Mouse (Mus musculus): ENCODE results near the gene 2210016F16Rik.
"Not testable (repeated sequence)": the region's sequence is repeated elsewhere in the genome, so short reads cannot be mapped to it uniquely, and the experiment has no call there.

The 2210016F16Rik gene

DNA sequence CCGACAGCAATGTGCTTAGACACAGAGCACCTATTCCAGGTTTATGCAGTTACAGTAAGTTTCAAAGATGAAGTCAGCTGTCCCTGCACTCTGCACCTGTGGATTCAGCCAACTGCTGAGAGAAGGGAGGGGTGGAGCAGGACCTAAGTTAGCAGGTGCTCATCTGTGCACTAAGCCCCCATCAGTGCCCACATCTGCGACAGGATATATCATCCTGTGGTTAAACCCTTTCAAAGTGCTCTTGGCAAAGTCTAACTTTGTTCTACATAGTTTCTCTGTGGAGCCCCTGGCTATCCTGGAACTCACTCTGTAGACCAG is 11.9 kb downstream of the 2210016F16Rik start:
- no peak for DNase-seq (ENCODE audit: low spot score)

DNA sequence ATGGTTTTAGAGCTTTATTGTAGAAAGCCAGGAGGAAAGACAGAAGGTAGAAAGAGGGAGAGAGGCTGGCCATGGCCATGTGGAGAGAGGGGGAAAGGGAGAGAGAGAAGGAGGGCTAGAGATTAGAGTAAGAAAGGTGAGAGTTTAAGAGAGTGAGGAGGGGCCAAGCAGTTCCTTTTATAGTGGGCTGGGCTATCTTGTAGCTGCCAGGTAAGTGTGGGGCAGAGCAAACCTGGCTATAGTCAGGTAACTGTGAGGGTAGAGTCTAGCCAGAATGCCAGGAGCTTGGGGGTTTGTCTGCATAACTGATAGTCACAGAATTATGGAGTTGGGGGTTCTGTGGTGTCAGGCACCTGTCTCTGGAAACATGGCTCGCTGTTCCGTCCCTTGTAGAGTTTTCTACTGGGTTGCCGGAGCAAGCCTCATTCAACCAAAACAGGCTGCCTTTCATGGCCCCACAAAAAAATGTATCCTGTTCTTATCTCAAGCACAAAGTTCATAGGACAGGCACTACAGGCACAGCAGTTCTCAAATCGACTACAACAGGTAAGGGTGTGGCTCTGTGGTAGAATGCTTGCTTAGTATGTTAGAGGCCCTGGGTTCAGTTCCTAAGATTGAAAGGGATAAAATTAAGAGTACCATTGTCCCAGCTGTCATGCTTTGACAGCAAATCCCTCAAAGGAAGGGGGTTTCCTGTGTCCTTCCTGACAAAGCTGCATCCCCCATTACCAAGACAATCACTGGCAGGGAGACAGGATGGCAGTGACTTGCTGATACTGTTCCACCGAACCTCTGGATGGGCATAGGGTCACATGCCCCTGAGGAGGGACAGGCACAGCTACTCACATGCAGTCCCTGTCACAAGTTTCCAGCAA is 12.5 kb downstream of the 2210016F16Rik start:
- DNase-seq (ENCODE audit: low spot score) = no peak

DNA sequence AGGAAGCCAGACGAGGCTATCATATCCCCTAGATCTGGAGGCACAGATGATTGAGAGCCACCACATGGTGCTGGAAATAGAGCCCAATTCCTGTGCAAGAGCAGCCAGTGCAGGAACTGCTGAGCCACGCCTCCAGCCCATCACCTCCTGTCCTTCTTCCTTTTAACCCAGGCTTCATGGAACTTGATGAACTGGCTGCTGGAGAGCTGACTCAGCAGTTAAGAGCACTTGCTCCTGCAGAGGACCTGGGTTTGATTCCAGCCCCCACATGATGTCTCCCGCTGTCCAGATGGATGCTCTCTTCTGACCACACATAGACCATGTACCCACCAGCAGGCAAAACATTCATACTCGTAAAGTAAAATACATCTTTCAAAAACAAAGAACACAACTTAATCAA is 16.2 kb downstream of the 2210016F16Rik start:
- no peak for DNase-seq (ENCODE audit: low spot score)

DNA sequence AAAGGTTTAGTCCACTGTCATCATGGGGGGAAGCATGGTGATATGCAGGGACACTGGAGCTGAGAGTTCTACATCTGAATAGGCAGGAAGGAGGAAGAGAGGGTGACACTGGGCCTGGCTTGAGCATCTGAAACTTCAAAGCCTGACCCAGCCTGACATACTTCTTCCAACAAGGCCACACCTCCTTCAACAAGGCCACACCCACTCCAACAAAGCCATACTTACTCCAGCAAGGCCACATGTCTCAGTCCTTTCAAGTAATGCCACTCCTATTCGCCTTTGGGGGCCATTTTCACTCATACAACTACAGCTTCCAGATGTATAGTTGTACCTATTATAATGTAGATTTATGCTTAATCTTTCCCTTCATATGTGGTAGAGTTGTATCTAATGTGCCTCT is 17.4 kb downstream of the 2210016F16Rik start:
- DNase-seq (ENCODE audit: low spot score) = no peak

DNA sequence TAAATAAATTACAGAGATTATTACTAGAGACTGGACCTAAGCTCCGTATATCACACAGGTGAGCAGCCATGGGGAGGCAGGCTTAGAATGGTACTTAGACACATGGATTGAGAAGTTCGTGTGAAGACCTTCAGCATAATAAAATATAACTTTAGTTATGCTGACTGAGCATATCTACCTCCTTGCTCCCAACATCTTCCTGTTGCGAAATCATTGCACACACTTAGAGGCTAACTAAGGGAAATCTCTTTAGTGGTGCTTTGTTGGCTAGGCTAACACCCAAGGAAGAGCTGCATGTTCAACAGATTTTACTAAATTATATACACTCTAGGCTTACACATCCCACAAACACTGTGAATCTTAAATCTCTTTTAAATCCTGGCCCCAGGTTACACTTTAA is 18.7 kb downstream of the 2210016F16Rik start:
- no peak for DNase-seq (ENCODE audit: low spot score)

DNA sequence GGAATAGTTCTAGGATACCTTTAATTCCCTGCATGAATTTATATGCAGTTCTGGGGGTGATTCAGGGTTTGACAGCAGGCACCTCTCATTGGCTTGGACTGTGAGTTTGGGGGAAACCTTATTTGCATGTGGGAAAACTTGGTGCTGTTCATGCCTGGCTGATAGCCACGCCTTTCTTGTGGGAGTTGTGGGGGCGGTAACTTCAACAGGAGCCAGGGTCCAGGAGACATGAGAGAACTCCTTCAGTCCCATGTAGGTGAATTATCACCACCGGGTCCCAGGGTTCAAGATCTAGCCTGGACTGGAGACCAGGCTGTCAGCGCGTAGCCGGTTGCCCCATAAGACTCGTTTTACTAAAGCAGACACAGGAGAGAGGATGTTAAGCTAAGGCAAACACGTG is 19.8 kb downstream of the 2210016F16Rik start:
- not testable (repeated sequence) for DNase-seq (ENCODE audit: low spot score)

DNA sequence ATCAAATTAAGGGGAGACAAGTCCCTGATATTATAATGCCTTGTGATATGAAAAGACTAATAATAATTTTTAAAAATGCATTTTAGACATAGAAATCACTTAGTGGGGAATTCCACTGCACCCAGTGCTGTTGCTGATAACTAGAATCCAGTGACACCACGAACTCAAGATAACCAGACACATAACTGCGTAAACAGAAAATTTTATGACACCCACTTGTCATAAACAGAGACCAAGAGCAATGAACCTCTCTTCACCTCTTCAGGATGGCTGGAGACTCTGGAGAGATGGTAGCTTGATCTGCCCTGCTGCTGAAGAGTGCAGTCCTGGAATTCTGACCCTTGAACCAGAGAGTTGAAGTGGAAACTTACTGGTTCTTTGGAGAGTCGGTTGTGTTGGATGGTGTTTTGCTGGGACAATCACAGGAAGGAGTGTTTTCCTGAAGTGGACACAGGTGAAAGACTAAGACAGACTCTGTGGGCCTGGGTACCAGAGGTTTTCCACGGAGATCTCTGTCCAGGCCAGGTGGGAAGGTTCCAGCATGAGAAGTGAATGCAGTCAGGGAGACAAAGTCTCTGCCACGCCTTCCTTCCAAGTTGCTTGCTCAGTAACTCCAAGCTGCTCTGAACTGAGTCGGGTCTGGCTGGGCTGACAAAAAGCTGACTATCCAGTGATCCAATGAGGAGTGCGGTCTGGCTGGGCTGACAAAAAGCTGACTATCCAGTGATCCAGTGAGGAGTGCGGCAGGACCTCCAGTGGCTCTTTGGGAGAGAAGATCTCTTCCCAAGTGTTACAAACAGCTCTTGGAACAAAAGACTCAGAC is 20.5 kb downstream of the 2210016F16Rik start:
- no peak for DNase-seq (ENCODE audit: low spot score)

DNA sequence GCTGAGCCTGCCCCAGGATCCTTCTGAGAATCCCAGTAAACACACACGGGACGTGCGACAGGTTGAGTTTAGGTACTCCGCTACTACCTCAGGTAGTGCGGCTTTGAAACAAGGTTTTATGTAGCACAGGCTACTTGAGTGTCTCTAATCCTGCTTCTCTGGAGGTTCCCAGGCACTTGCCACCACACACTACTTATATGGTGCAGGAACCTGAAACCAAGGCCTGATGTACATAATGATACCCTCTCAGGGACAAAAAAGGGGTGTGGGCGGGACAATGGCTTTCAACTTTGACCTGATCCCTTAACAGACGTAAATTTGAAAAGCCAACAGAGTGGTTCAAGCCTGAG is 25.7 kb downstream of the 2210016F16Rik start:
- DNase-seq (ENCODE audit: low spot score) = no peak

DNA sequence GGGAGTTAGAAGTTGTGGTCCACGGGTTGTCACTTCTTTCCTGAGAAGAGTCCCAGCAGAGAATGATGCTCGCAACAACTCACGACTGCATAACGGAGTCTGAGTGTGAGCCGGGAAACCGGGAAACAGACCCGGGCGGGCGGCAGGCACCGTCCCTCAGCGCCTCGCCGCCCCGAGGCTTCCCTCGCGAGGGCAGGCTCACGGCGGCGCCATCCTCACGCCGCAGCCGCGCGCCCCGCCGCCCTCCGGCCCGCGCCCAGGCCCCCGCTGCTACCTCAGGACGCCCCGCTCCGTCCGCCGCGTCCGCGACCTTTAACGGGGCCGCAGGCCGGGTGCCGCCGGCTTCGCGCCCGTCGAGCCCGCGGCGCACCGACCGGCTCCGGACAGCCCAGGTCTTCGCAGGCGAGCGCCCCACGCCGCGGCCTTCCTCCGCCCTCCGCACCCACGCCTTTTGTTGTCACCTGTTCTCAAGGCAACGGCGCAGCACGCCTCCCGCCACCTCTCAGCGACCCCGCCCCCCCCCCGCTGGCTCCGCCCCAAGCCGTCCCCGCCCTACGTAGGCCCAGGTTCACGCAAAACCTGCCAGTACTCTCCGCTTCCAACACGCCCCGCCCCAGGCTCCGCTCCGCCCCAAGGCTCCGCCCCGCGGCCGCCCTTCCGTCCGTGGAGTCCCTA is 26.3 kb downstream of the 2210016F16Rik start, which contains the start of gene Kif27:
TSS of gene Kif27 (minus strand) at position 494 of the 675 bp plus-strand sequence.
- DNase-seq (ENCODE audit: low spot score) = peak; percentile 84

DNA sequence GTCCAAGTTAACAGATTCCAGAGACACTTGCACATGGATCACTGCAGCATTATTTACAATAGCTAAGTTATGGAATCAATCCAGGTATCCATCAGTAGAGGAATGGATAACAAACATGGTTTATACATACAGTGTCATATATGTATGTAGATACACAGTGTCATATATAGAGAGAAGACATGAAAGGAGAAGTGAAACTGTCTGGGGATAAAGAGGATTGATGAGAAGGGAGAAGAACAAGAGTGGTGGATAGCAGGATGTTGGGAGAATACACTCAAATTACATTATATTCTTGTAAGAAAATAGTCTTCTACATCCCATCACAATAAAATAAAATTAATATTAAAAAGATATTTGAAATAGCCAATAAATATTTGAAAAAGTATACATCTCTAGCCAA is 32.0 kb downstream of the 2210016F16Rik start:
- no peak for DNase-seq (ENCODE audit: low spot score)

DNA sequence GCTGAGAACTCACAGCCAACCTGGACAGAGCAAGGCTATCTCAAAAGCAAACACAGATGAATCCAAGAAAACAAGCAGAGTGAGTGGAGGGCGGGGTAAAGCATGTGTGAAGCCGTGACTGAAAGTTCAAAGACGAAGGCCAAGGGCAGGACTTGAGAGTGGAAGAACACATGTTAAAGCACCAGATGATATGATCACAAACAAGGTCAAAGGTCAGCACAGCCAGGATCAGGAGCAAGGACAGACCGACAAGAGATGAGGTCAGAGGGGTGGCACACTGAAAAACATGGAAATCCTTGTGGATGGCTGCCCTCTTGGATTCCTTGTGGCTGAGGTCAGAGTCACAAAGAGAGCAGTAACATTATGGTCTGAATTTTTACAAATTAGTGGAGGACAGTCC is 34.4 kb downstream of the 2210016F16Rik start:
- no peak for DNase-seq (ENCODE audit: low spot score)

DNA sequence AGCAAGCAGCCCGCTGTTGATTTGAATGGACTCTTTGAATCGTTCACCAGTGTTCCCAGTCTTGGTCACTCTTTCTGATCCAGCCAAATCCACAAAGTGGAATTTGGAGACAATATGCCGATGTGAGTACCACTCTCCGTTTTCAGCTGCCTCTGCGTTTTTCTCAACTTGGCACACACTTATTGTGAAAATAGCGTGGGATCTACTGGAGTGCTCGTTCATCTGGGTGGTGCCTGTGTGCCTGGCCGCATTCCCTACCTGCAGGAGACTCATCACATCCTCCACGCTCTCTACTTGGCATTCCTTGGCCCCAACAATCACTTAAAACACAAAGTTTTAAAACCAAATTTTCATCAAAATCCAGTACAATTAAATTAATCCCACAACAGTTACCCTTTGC is 40.5 kb downstream of the 2210016F16Rik start:
- no peak for DNase-seq (ENCODE audit: low spot score)

DNA sequence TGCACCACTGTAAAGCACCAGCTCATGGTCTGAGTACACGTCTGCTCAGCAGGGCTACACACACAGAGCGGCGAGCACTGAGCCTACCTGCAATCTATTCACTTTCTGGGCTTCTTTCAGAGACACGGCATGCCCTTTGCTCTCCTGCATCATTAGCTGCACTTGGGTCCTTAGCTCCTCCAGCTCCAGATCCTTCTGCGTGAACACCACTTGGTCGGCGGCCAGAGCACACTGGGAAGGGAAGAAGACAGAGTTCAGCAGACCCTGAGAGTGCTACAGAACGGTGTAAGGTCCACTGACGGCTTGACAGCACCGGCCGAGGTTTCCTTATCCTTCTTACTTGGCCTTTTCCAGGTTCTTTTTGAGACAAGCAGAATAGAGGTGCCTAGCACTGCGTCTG is 47.6 kb downstream of the 2210016F16Rik start:
- no peak for DNase-seq (ENCODE audit: low spot score)

DNA sequence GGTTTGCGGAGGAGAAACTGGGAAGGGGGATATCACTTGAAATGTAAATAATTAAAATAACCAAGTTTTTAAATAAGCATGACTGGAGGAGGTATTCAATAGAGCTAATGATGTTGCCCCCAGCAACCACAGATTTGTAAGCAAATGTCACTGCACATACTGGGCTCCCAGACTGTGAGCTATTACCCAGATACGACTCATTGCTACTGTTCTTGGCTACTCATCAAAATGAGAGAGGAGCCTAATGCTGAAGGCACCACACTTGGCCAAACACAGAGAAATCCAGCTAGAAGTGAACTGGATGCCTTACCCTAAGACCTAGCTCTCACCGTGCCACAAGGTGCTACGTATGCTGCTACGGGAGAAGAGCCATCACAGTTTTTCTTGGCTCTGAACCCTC is 50.9 kb downstream of the 2210016F16Rik start:
- DNase-seq (ENCODE audit: low spot score) = no peak
